Mouse (Mus musculus) olfactory bulb, adult 2 months (tissue): ENCODE data around the gene Rbm5. TPM values are rescaled to one million over a fixed set of nuclear protein-coding genes. Genes with fewer than 3 reads are reported as not detected.
A peak's percentile ranks its signal among the peaks of the same experiment; 100 is the strongest.

ENCODE experiments used
- H3K27ac ChIP-seq: fragments of 200-500 bp; 2 replicates; pipeline ENCODE4 v1.5.1; 2012; ENCODE audit warnings: low read depth, low read length; ENCODE audit not compliant: insufficient read depth
- H3K4me1 ChIP-seq: fragments of 200-500 bp; 2 replicates; pipeline ENCODE4 v1.6.1; 2012; ENCODE audit warnings: low read length; ENCODE audit not compliant: control insufficient read depth, insufficient read depth
- H3K4me3 ChIP-seq: fragments of 200-500 bp; 2 replicates; pipeline ENCODE4 v1.5.1; 2012; ENCODE audit warnings: mild to moderate bottlenecking, low read depth, low read length, moderate library complexity; ENCODE audit not compliant: insufficient read depth
- CTCF ChIP-seq: fragments of 200-500 bp; IDR thresholded peaks from 2 replicates; pipeline ENCODE4 v1.5.1; 2012; ENCODE audit warnings: low read depth, mild to moderate bottlenecking, low read length, moderate library complexity; ENCODE audit not compliant: insufficient read depth
- POLR2A ChIP-seq: fragments of 200-500 bp; IDR thresholded peaks from 2 replicates; pipeline ENCODE4 v1.6.1; 2012; ENCODE audit warnings: mild to moderate bottlenecking, low read depth, low read length, moderate library complexity; ENCODE audit not compliant: insufficient read depth
- WGBS: fragments of 180-500 bp; shearing (Covaris S2); methylation state at CpG from one replicate; pipeline ENCODE4 v1.1.7; 2018; 5-methylcytosine and 5-hydroxymethylcytosine counted together
- polyA plus RNA-seq: library from polyadenylated mRNA; stranded (reverse); fragments of >200 nt; gene quantifications from 2 replicates; pipeline ENCODE4 v1.2.4, GENCODE M21; 2012; ENCODE audit warnings: low replicate concordance; ENCODE audit not compliant: missing spikeins, insufficient read depth, insufficient read length

Gene Rbm5
- polyA plus RNA-seq, 1 experiment = 773 TPM

DNA sequence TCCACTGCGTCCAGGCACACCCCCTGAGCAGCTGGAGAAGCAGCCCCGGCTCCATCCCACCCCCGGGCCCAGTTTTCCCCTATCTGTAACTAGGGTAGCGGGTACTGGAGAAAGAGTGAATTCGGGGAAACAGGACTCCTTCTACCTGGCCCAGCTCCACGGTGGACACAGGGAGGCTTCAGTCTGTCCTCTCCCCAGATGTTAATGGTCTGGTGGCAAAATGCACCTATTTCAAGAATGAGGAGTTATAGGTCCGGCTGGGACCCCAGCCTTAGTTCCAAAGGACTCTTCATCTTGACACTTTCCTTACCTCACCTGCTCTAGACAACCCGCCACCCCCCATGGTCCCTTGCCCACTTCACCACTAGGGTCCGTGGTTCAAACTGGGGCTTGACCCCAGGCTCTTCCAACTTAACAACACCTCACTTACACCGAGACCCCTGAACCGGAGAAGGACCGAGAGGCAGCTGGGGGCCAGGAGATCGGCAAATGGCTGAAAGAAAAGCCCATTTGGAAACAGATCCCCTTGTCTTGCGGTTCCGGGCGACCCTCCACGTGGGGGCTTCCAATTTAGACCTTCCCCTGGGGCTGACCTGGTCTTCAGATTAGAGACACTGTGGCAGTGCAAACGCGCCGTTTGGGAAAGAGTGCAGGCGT, 62.2 kb downstream of the Rbm5 start:
- Histone ChIP-seq H3K27ac (no peak overlapping the region), H3K4me3 (peak overlapping the region; percentile 69), H3K4me1 (peaks cover 39% of the 10 kb centered on the region)
- TF ChIP-seq POLR2A = no peak
- no peak for TF ChIP-seq CTCF
- WGBS = 19% methylated on average over 21 of the region's 21 CpGs

GRCm38 (mm10) chr9:107707701-107708438, 62.9 kb downstream of the Rbm5 start:
- peaks cover 41% of the 10 kb centered on the region for H3K4me1 ChIP-seq
- no peak for TF ChIP-seq POLR2A
- no peak for TF ChIP-seq CTCF
- H3K27ac ChIP-seq = no peak overlapping the region
- WGBS = 10% methylated on average over 17 of the region's 17 CpGs
- peak overlapping the region; percentile 69 for H3K4me3 ChIP-seq

GRCm38 (mm10) chr9:107706781-107707211, 64.0 kb downstream of the Rbm5 start:
- WGBS = 23% methylated on average over 14 of the region's 14 CpGs
- no peak for TF ChIP-seq POLR2A
- TF ChIP-seq CTCF = no peak
- Histone ChIP-seq H3K27ac (no peak overlapping the region), H3K4me1 (peaks cover 52% of the 10 kb centered on the region), H3K4me3 (no peak overlapping the region)

- peaks cover 59% of the 10 kb centered on the region for H3K4me1 ChIP-seq
- WGBS = 64% methylated on average over 14 of the region's 14 CpGs
- H3K27ac ChIP-seq = no peak overlapping the region
- no peak for TF ChIP-seq CTCF
- no peak for TF ChIP-seq POLR2A
- H3K4me3 ChIP-seq = no peak overlapping the region
Observed at GRCm38 (mm10) chr9:107703337-107704122, 67.3 kb downstream of the Rbm5 start.

DNA sequence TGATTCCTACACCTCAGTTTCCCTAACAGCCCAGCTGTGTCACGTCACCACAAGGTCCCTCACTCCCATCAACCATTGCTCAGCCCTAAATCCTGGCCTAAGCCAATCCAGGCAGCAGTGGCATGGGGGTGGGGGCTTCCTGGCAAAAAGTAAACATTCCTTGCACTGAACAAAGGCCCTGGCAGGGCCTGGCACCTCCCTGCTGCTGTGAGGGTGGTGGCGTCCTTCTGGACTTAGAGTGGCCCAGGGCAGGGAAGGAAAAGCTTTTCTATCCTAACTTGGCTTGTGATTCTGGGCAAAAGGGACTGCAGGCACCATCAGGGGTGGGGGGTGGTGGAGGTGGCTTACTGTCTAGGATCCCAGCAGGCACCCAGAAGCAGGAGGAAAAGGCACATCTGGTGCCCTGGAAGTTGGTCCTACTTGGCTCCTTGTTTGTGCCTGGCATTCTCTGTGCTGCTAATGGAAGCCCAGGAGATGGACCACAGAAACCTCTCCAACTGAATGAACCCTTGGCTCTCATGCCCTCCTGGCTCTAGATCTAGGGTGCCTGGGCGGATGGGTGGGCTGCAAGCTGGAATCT, 68.1 kb downstream of the Rbm5 start:
- no peak overlapping the region for H3K27ac ChIP-seq
- H3K4me3 ChIP-seq = no peak overlapping the region
- TF ChIP-seq CTCF = no peak
- no peak for TF ChIP-seq POLR2A
- WGBS = 82% methylated on average over 3 of the region's 3 CpGs
- peaks cover 53% of the 10 kb centered on the region for H3K4me1 ChIP-seq

DNA sequence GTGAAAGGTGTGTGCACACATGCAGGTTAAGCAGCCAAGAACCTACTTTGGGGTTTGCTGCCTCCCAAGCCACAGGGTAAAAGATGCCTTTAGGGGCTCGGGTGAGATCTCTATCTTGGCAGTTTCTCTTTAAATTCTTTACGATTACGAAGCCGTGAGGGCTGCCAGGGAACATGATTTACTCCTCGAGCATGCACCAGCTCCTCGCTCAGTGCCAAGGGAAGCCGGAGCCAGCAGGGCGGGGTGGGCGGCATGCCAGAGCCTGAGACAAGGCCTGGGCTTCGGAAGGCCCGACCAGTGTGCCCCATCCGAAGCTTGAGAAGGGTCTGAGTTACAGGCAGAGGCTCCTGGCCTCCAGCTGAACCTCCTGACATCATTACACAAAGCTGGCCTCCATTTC, 69.2 kb downstream of the Rbm5 start:
- no peak overlapping the region for H3K27ac ChIP-seq
- WGBS = 35% methylated on average over 12 of the region's 12 CpGs
- H3K4me1 ChIP-seq = peaks cover 43% of the 10 kb centered on the region

DNA sequence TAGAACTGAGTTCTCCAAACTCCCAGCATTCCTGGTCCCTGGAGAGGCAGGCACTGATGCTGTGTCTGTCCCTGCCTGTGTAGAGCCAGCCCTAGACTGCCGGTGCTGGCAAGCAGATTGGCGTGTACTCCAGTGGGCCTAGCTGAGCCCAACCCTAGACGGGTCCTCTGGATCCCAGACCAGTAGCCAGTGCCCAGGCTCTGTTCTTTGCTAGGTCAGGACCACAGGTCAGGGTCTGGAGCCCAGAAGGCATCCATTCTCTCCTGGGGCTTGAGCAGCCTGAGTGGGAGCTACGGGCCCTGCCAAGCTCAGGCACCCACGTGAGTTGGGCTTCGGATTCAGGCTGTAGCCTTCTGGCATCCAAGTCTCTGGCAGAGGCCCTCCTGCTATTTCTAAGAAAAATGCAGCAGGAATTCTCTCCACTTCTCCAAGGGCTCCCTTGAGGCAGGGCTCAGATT, 70.7 kb downstream of the Rbm5 start:
- peaks cover 47% of the 10 kb centered on the region for H3K4me1 ChIP-seq
- TF ChIP-seq CTCF (no peak), POLR2A (no peak)
- WGBS = 39% methylated on average over 6 of the region's 6 CpGs

More for the DNA sequence above, 69.2 kb downstream of the Rbm5 start:
- no peak overlapping the region for H3K4me3 ChIP-seq
- TF ChIP-seq POLR2A (no peak), CTCF (no peak)

DNA sequence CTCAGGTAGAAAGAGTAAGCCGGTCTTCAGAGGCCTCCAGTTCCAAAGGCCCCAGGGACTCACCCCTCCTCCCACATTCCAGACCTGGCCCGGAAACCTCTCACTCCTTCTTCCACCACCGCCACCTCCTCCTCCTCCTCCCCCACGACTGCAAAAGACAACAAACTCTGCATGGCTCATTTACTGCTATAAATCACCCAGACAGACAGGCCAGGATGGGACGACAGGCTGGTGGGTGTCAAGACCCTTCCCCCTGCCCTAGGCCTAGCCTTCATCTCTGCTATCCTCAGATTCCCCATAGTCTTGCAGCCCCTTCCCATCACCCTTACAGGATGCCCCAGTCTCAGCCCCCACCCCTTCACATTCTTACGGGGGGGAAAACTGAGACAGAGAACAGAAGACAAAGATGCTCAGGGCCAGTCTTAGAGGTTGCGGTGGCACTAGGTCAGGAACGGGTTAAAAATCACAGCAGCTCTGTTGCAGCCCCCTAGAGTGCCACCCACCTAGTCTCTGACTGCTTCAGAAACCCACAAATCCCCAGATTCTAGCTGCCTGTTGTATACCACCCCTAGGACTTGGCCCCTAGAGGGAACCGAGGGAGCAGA, 71.3 kb downstream of the Rbm5 start:
- Histone ChIP-seq H3K4me3 (no peak overlapping the region), H3K4me1 (peaks cover 49% of the 10 kb centered on the region), H3K27ac (no peak overlapping the region)
- WGBS = 53% methylated on average over 9 of the region's 9 CpGs
- TF ChIP-seq POLR2A (no peak), CTCF (no peak)

More for the DNA sequence above, 70.7 kb downstream of the Rbm5 start:
- Histone ChIP-seq H3K4me3 (no peak overlapping the region), H3K27ac (no peak overlapping the region)
